Mouse (Mus musculus) C2C12 (cell line): ENCODE results near the gene Ccdc15.

Experiments
- CTCF ChIP-seq: IDR thresholded peaks from one replicate; pipeline ENCODE4 v1.5.1; 2011; ENCODE audit not compliant: control insufficient read depth, insufficient read depth, insufficient read length
- MAX ChIP-seq: IDR thresholded peaks from one replicate; pipeline ENCODE4 v1.6.1; 2011; ENCODE audit warnings: mild to moderate bottlenecking, control low read depth
- MYOD1 ChIP-seq: IDR thresholded peaks from one replicate; pipeline ENCODE4 v1.6.1; 2011; ENCODE audit warnings: low read depth; ENCODE audit not compliant: control insufficient read depth, insufficient read length
- MYOG ChIP-seq: IDR thresholded peaks from one replicate; pipeline ENCODE4 v1.6.1; 2011; ENCODE audit not compliant: control insufficient read depth, insufficient read length; ENCODE audit errors: extremely low read depth
- USF1 ChIP-seq: IDR thresholded peaks from one replicate; pipeline ENCODE4 v1.6.1; 2011; ENCODE audit warnings: low read depth, mild to moderate bottlenecking, control low read depth, moderate library complexity

DNA sequence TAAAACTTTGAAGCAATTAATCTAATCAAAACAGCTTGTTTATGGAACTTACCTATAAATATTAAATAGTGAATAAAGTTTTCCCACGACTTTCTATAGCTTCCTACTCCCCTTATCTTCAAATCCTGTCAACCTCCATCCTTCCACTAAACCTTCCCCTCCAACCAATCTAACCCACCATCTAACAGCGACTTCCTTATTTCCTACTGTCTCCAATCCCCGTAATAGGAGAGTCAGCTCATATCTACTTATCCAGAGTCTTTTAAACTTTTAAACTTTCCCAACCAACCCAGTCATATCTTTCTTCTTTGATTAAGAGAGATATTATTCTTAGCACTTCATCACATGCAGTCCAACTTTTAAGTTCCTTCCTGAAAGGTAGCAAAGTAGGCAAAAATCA, 2.8 kb downstream of the Ccdc15 start:
- TF ChIP-seq CTCF (no peak), USF1 (no peak), MAX (no peak), MYOD1 (no peak), MYOG (no peak)
